Mouse (Mus musculus): Measurements from ENCODE around the gene Atp5j.

Gene Atp5j

DNA sequence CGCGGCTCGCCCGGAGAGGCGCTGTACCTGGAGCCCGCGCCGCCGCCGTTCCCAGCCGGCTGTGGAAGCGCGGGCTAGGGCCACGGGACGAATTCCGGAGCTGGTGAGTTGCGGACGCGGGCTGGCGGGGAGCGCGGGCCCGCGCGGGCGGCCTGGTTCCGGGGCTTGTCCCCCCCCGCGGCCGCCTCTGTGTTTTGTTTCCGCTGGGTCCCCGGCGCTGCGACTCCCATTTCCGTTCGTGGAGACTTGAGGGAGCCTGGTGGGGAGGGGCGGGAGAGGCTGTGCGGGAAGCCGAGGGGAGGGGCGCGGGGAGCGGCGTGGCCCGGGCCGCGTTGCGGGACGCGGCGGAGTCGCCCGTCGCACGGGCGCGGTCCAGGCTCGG is at the start of gene Atp5j:
Atp5j (minus strand) TSS at position 185 of the 382 bp plus-strand sequence.
- CTCF ChIA-PET, result interaction anchor here in 2 of 4 experiments (0.8 to 1.1 kb wide), 2 partner anchors 17 to 101 kb away, joined by 4 read pairs; no protein-coding TSS in a partner anchor
- POLR2A ChIA-PET, result interaction anchor here (0.5 to 12.8 kb wide), 32 partner anchors 8 to 115 kb away, joined by 3 to 290 read pairs (median 6); partner anchors contain the start of genes Mrpl39 (in 2 of the 4) and Jam2 (in 1 of the 4)

- POLR2A ChIA-PET, result no interaction called here
- CTCF ChIA-PET, result no interaction called here
Measured at GRCm38 (mm10) chr16:84884572-84884971, 49.1 kb upstream of the Atp5j start.

DNA sequence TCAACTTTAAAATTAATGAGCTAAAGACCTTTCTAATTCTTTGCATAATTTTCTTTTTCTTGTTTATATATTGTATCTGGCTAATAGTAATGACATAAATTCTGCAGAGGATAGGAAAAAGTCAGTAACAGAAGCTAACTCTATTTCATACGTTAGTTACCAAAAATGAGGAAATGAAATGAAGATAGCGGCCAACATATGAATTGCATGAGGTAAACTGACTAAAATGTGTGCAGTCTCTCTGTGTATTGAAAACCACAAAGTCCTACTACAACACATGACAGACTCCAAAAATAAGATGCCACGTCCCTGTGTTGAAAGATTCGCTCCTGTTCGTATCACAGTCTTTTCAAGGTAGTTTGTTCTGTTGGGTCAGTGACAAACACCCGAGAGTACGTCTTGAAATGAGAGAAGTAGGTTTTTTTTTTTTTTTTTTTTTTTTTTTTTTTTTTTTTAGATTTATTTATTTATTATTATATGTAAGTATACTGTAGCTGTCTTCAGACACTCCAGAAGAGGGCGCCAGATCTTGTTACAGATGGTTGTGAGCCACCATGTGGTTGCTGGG is 46.4 kb upstream of the Atp5j start:
- ChIA-PET CTCF (interaction anchor here in 1 of 4 experiments (0.7 kb wide), 1 partner anchor 187 kb away, joined by 3 read pairs; no protein-coding TSS in a partner anchor), POLR2A (interaction anchor here in 1 of 4 experiments (0.7 kb wide), 1 partner anchor 144 kb away, joined by 3 read pairs; no protein-coding TSS in a partner anchor)

DNA sequence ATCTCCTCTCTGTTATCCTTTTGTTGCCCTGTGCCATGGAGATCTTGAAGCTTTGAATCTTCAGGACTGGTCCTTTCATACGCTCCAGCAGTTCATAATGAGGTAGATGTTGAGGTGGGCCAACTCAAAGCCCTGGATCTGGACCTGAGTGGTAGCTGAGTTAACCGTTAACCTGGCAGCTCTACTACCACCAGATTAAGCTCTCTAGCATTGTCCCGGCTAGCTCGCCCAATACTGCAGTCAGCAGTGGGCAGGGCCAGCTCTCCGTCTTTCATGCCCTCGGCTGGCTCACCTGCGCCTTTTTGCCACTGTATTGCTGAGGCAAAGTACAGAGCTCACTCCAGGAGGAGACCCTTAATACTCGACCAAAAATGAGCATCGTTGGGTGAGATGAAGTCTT is 45.7 kb upstream of the Atp5j start:
- POLR2A ChIA-PET, result no interaction called here
- CTCF ChIA-PET, result no interaction called here

- CTCF ChIA-PET, result interaction anchor here in 1 of 4 experiments (0.6 kb wide), 1 partner anchor 142 kb away, joined by 4 read pairs; no protein-coding TSS in a partner anchor
- POLR2A ChIA-PET, result interaction anchor here in 2 of 4 experiments (0.6 to 0.7 kb wide), 5 partner anchors 20 to 157 kb away, joined by 3 to 5 read pairs (median 4); no protein-coding TSS in a partner anchor
Measured at GRCm38 (mm10) chr16:84879146-84879545, 43.7 kb upstream of the Atp5j start.

DNA sequence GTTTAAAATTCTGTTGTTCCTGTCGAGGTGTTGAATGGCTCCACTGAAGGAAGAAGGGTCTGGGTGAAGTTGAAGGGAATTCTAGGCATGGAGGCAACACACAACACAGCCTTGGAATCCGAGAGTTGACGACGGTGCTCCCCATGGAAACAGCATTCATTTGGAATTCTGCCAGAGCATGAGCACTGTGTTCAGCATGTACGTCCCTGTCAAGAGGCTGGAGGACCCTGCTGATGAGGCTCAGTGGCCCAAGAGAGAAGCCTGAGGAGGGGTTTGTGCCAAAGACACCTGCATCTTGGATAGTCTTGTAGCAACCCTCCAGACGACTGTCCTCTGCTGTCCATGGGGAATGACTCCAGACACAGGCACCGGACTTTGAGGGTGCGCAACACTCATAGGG is 40.7 kb upstream of the Atp5j start:
- POLR2A ChIA-PET, result interaction anchor here in 1 of 4 experiments (1.5 kb wide), 1 partner anchor 12 kb away, joined by 3 read pairs; no protein-coding TSS in a partner anchor
- CTCF ChIA-PET, result no interaction called here

DNA sequence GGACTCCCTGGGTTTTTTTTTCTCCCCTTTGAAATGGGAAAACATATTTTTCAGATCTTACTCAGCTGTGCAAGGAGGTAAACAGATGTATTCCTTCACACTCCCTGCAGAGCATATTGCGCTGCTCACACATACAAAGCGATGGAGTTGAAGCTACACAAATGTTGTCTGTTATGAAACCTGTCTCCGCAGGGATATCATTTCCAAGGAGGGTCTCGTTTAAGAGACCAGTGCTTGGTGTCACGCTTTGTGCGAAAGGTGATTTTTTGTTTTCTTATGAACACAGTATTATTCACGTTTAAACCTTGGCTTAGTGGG is 40.3 kb upstream of the Atp5j start:
- CTCF ChIA-PET, result interaction anchor here in 1 of 4 experiments (1.3 kb wide), 1 partner anchor 802 kb away, joined by 4 read pairs; no protein-coding TSS in a partner anchor

GRCm38 (mm10) chr16:84875012-84875717 is 39.7 kb upstream of the Atp5j start:
- POLR2A ChIA-PET, result interaction anchor here in 2 of 4 experiments (0.7 to 1.5 kb wide), 3 partner anchors 13 to 171 kb away, joined by 3 read pairs; no protein-coding TSS in a partner anchor
- CTCF ChIA-PET, result interaction anchor here in 1 of 4 experiments (1.3 kb wide), 1 partner anchor 802 kb away, joined by 4 read pairs; no protein-coding TSS in a partner anchor

More for the DNA sequence above, 40.3 kb upstream of the Atp5j start:
- POLR2A ChIA-PET, result interaction anchor here in 2 of 4 experiments (0.7 to 1.5 kb wide), 3 partner anchors 12 to 172 kb away, joined by 3 read pairs; no protein-coding TSS in a partner anchor

DNA sequence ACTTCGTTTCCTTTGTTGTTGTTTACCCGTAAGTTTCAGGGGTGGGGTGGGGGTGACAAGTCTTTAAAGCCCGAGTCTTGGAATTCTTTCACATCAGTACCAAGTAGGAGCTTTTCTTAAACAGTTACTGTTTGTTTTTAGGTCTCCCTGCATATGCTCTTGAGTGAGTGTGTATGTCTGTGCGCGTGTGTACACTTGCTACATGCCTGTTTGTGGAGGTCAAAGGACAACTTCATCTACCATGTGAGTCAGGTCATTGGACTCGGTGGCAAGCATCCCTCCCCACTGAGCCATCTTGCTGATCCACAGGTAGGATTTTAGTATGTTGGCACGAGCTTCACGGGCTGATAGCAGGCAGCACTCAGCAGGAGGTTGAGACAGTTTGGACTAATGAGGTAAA is 38.4 kb upstream of the Atp5j start:
- ChIA-PET POLR2A (interaction anchor here in 1 of 4 experiments (1.3 kb wide), 1 partner anchor 90 kb away, joined by 3 read pairs; no protein-coding TSS in a partner anchor), CTCF (interaction anchor here in 1 of 4 experiments (0.6 kb wide), 1 partner anchor 22 kb away, joined by 5 read pairs; no protein-coding TSS in a partner anchor)

- CTCF ChIA-PET, result no interaction called here
- POLR2A ChIA-PET, result no interaction called here
Measured at GRCm38 (mm10) chr16:84864656-84865055, 29.2 kb upstream of the Atp5j start.

GRCm38 (mm10) chr16:84853492-84853891 is 18.1 kb upstream of the Atp5j start:
- ChIA-PET CTCF (no interaction called here), POLR2A (interaction anchor here in 2 of 4 experiments (1.3 to 2.7 kb wide), 3 partner anchors 9 to 16 kb away, joined by 4 to 9 read pairs (median 4); no protein-coding TSS in a partner anchor)

DNA sequence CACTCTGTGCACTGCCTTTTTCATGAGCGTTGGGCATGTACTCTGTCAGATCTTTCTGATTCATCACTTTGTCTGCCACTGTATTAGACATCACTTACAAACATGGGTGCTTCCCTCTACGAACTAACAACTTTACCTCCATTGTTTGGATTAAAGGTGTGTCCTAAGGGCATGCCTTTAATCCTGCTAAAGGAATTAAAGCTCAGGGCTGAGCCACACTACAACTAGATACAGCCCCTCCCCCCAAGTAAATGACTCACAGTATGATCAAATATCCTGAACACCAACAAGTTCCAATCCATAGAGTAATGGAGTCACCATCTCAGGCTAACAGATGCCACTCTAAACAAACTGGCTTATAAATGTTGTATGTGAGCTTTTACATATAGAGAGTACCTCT is 3.2 kb upstream of the Atp5j start:
- CTCF ChIA-PET, result interaction anchor here in 1 of 4 experiments (1.9 kb wide), 1 partner anchor 103 kb away, joined by 5 read pairs; the partner anchor contains the start of gene Mrpl39
- POLR2A ChIA-PET, result interaction anchor here in 3 of 4 experiments (0.7 to 5.0 kb wide), 25 partner anchors 9 to 104 kb away, joined by 3 to 27 read pairs (median 4); partner anchors contain the start of genes Jam2 (in 1 of the 3) and Mrpl39 (in 1 of the 3)

- POLR2A ChIA-PET, result interaction anchor here in 3 of 4 experiments (0.7 to 12.8 kb wide), 15 partner anchors 9 to 101 kb away, joined by 3 to 290 read pairs (median 18); partner anchors contain the start of genes Jam2 (in 1 of the 3) and Mrpl39 (in 1 of the 3)
- CTCF ChIA-PET, result no interaction called here
Measured at GRCm38 (mm10) chr16:84835823-84836743, 658 bp upstream of the Atp5j start.

GRCm38 (mm10) chr16:84834745-84835440 is 532 bp downstream of the Atp5j start, which contains the start of gene Gabpa:
TSS of gene Gabpa (plus strand) at chr16:84834925.
- CTCF ChIA-PET, result interaction anchor here in 2 of 4 experiments (0.5 to 1.1 kb wide), 5 partner anchors 9 to 100 kb away, joined by 3 to 4 read pairs (median 4); no protein-coding TSS in a partner anchor
- POLR2A ChIA-PET, result interaction anchor here (0.5 to 12.8 kb wide), 48 partner anchors 8 to 844 kb away, joined by 3 to 290 read pairs (median 6); partner anchors contain the start of genes Jam2 (in 3 of the 4) and Mrpl39 (in 3 of the 4)

- CTCF ChIA-PET, result interaction anchor here in 1 of 4 experiments (0.5 to 1.1 kb wide), 4 partner anchors 8 to 99 kb away, joined by 3 to 4 read pairs (median 4); no protein-coding TSS in a partner anchor
- POLR2A ChIA-PET, result interaction anchor here (0.6 to 12.8 kb wide), 49 partner anchors 9 to 844 kb away, joined by 3 to 290 read pairs (median 6); partner anchors contain the start of genes Jam2 (in 3 of the 4) and Mrpl39 (in 3 of the 4)
Measured at GRCm38 (mm10) chr16:84834344-84834743, 1.1 kb downstream of the Atp5j start.

DNA sequence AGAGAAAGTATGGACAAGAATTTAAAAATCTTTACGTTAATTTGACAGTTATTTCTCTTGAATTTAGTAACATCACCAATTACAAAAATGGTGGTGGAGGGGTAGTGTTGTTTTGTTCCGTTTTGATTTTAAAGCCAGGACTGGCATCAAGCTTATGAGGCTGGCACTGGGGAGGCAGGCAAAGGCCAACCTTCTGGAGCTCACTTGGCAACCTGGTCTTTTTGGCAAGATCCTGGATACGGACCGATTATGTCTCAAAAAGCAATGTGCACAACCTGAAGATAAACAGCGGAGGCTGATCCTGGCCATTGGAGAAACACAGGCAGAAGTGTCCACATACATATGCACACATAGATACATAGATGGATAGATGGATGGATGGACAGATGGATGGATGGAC is 2.7 kb downstream of the Atp5j start:
- ChIA-PET POLR2A (interaction anchor here in 3 of 4 experiments (0.7 to 12.8 kb wide), 20 partner anchors 8 to 97 kb away, joined by 3 to 290 read pairs (median 8); partner anchors contain the start of genes Jam2 (in 2 of the 3) and Mrpl39 (in 1 of the 3)), CTCF (interaction anchor here in 1 of 4 experiments (0.6 kb wide), 1 partner anchor 97 kb away, joined by 3 read pairs; the partner anchor contains the start of gene Mrpl39)

DNA sequence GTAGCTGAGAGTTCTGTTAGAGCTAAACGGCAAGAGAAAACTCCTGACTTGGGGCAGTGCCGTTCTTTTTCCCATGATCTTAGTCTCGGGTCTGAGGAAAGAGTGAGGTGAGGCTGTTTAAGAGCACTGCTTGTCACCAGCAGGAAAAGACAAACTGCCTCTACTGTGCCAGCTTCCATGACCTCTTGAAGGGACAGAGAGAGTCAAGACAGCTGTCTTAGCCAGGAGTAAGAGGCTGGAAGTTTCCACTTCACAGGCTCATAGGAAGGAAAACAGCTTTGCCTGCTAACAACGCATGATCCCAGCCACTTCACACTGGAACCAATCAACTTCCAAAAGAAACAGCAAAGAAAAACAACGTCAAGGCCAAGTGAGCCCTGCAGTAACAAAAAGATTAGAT is 3.7 kb downstream of the Atp5j start:
- CTCF ChIA-PET, result interaction anchor here in 1 of 4 experiments (0.6 to 1.1 kb wide), 2 partner anchors 20 to 96 kb away, joined by 3 read pairs; partner anchors contain the start of gene Mrpl39
- POLR2A ChIA-PET, result interaction anchor here in 3 of 4 experiments (0.7 to 12.8 kb wide), 27 partner anchors 7 to 110 kb away, joined by 3 to 290 read pairs (median 4); partner anchors contain the start of genes Jam2 (in 2 of the 3) and Mrpl39 (in 1 of the 3)

Measured in embryonic stem cell, embryonic (primary cell).